Mouse (Mus musculus): ENCODE data around the gene Tceal9.
A peak's percentile ranks its signal among the peaks of the same experiment; 100 is the strongest.

The Tceal9 gene

GRCm38 (mm10) chrX:136270393-136271111 lies 25.7 kb downstream of the Tceal9 start:
- DNase-seq (ENCODE audit: low read depth, low spot score) = peak; percentile 14

GRCm38 (mm10) chrX:136274542-136274941 lies 29.7 kb downstream of the Tceal9 start:
- DNase-seq (ENCODE audit: low read depth, low spot score) = no peak

GRCm38 (mm10) chrX:136275386-136275785 lies 30.5 kb downstream of the Tceal9 start:
- no peak for DNase-seq (ENCODE audit: low read depth, low spot score)

DNA sequence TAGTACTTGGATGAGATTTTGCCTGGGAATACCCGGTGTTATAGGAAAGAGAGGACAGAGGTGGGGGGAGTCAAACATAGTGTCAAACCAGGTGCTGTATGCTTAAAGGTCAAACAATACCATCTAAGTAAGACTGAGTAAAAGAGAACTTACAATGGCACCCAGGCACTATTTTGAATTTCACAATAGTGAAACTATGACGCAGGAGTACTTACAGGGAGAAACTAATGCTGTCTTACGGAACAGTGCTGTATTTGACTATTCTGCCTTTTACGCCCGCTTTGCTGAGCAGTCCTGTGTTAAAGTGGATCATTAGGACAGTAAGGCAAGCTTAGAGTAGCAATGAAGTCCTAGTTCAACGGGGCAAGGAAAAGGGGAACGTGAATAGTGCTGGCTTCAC lies 32.7 kb downstream of the Tceal9 start:
- no peak for DNase-seq (ENCODE audit: low read depth, low spot score)

- DNase-seq (ENCODE audit: low read depth, low spot score) = no peak
These were observed 33.5 kb downstream of the Tceal9 start for GRCm38 (mm10) chrX:136278401-136278800.

- no peak for DNase-seq (ENCODE audit: low read depth, low spot score)
These were observed 34.5 kb downstream of the Tceal9 start for GRCm38 (mm10) chrX:136279410-136279809.

- DNase-seq (ENCODE audit: low read depth, low spot score) = peak; percentile 20
These were observed 46.0 kb downstream of the Tceal9 start for GRCm38 (mm10) chrX:136290817-136291281.

Measured in retina, postnatal 7 days (tissue).